Mouse (Mus musculus) forebrain, postnatal 0 days (tissue): ENCODE data around the gene Zfp93. TPM values are rescaled to one million over a fixed set of nuclear protein-coding genes. Genes with fewer than 3 reads are reported as not detected.

ENCODE experiments used
- ATAC-seq: fragments of 200-750 bp; cut with Nextera tagmentation; 2 replicates; pipeline ENCODE4 v1.8.0; 2017; ENCODE audit warnings: mild to moderate bottlenecking, moderate library complexity
- DNase-seq: peaks from one replicate; pipeline ENCODE4 v3.0.0-alpha.2; 2015
- H3K27ac ChIP-seq: fragments of 300-500 bp; sonication (generic); 2 replicates; pipeline ENCODE4 v1.5.1; 2014; ENCODE audit warnings: low read depth, mild to moderate bottlenecking, antibody characterized with exemption, low read length, moderate library complexity, mixed read lengths
- H3K27me3 ChIP-seq: fragments of 300-500 bp; sonication (generic); 2 replicates; pipeline ENCODE4 v1.6.1; 2014; ENCODE audit warnings: mild to moderate bottlenecking, low read length, mixed read lengths; ENCODE audit not compliant: insufficient read depth
- H3K36me3 ChIP-seq: fragments of 300-500 bp; sonication (generic); 2 replicates; pipeline ENCODE4 v1.6.1; 2014; ENCODE audit warnings: mild to moderate bottlenecking, moderate library complexity; ENCODE audit not compliant: insufficient read depth
- H3K4me1 ChIP-seq: fragments of 300-500 bp; sonication (generic); 2 replicates; pipeline ENCODE4 v1.6.1; 2014; ENCODE audit warnings: antibody characterized with exemption; ENCODE audit not compliant: insufficient read depth
- H3K4me2 ChIP-seq: fragments of 300-500 bp; sonication (generic); 2 replicates; pipeline ENCODE4 v1.6.1; 2014; ENCODE audit warnings: low read depth, mild to moderate bottlenecking, moderate library complexity
- H3K4me3 ChIP-seq: fragments of 300-500 bp; sonication (generic); 2 replicates; pipeline ENCODE4 v1.5.1; 2014; ENCODE audit warnings: low read depth, low read length, mixed read lengths
- H3K9ac ChIP-seq: fragments of 300-500 bp; sonication (generic); 2 replicates; pipeline ENCODE4 v1.6.1; 2014; ENCODE audit warnings: mild to moderate bottlenecking
- H3K9me3 ChIP-seq: fragments of 300-500 bp; sonication (generic); 2 replicates; pipeline ENCODE4 v1.6.1; 2016; ENCODE audit warnings: low read length
- CTCF ChIP-seq: sonication (generic); IDR thresholded peaks from 2 replicates; pipeline ENCODE4 v1.5.1; 2016; ENCODE audit warnings: antibody characterized with exemption, control low read depth, low read depth
- WGBS: fragments of 180-500 bp; shearing (Covaris S2); extraction: QIAGEN DNeasy Blood & Tissue Kit; methylation state at CpG from one replicate; pipeline ENCODE4 v1.1.7; 2014; 5-methylcytosine and 5-hydroxymethylcytosine counted together
- polyA plus RNA-seq: library from polyadenylated mRNA; unstranded; fragments of >200 nt; fragmentation: Nextera tagmentation; extraction: Ambion mirVana; gene quantifications from 2 replicates; pipeline ENCODE4 v1.2.1, GENCODE M21; 2015
- total RNA-seq: library from RNA; depleted of rRNA; stranded (reverse); fragments of >200 nt; gene quantifications from 2 replicates; pipeline ENCODE4 v1.2.3, GENCODE M21; 2014

The Zfp93 gene
- total and polyA plus RNA-seq, 2 experiments from 2014 or later: 2.4 to 13.2 TPM

GRCm38 (mm10) chr7:24298635-24298972 is 28.4 kb downstream of the Zfp93 start:
- peak overlapping the region; percentile 54 for H3K4me2 ChIP-seq
- peaks cover 55% of the 10 kb centered on the region for H3K36me3 ChIP-seq
- no peak; the same call in 1 of the 2 replicates for ATAC-seq
- no peaks in the 10 kb centered on the region for H3K27me3 ChIP-seq
- H3K9me3 ChIP-seq: no peaks in the 10 kb centered on the region
- WGBS: under 1% methylated on average over 12 of the region's 12 CpGs
- peak overlapping the region; percentile 75 for H3K4me3 ChIP-seq
- H3K4me1 ChIP-seq: peaks cover 4% of the 10 kb centered on the region; the same call in 1 of the 2 replicates
- DNase-seq: no peak
- H3K27ac ChIP-seq: peak overlapping the region; percentile 95
- H3K9ac ChIP-seq: peak overlapping the region; percentile 77
- no peak for TF ChIP-seq CTCF

GRCm38 (mm10) chr7:24298973-24299708 is 28.9 kb downstream of the Zfp93 start:
- Histone ChIP-seq H3K9ac (peak overlapping the region; percentile 77), H3K27me3 (no peaks in the 10 kb centered on the region), H3K4me1 (peaks cover 4% of the 10 kb centered on the region; the same call in 1 of the 2 replicates), H3K4me2 (peak overlapping the region; percentile 54), H3K4me3 (peak overlapping the region; percentile 75), H3K9me3 (no peaks in the 10 kb centered on the region), H3K27ac (peak overlapping the region; percentile 95), H3K36me3 (peaks cover 49% of the 10 kb centered on the region)
- TF ChIP-seq CTCF: peak; percentile 64
- WGBS: under 1% methylated on average over 40 of the region's 47 CpGs
- ATAC-seq: peak; percentile 95
- peak; percentile 95 for DNase-seq

GRCm38 (mm10) chr7:24299823-24300481 is 29.7 kb downstream of the Zfp93 start:
- Histone ChIP-seq H3K27ac (peak overlapping the region; percentile 95; the same call in 1 of the 2 replicates), H3K36me3 (peaks cover 47% of the 10 kb centered on the region), H3K9ac (peak overlapping the region; percentile 77), H3K4me2 (peak overlapping the region; percentile 54), H3K4me1 (peaks cover 4% of the 10 kb centered on the region; the same call in 1 of the 2 replicates), H3K4me3 (peak overlapping the region; percentile 75), H3K27me3 (no peaks in the 10 kb centered on the region), H3K9me3 (no peaks in the 10 kb centered on the region)
- ATAC-seq (peak; percentile 6), DNase-seq (no peak)
- under 1% methylated on average over 18 of the region's 18 CpGs for whole genome bisulfite sequencing
- TF ChIP-seq CTCF: no peak

GRCm38 (mm10) chr7:24300771-24301282 is 30.6 kb downstream of the Zfp93 start, which contains the start of gene Zfp61:
Zfp61 (minus strand) TSS chr7:24301232.
- H3K27ac ChIP-seq: peak within 1 kb of the TSS; percentile 95
- H3K36me3 ChIP-seq: peaks cover 43% of the 10 kb centered on the region
- H3K4me3 ChIP-seq: 0 out of 2 replicates have a peak within 1 kb of the TSS, but pooled peaks have one; percentile 75
- H3K9ac ChIP-seq: peak within 1 kb of the TSS; percentile 77
- H3K9me3 ChIP-seq: no peaks in the 10 kb centered on the region
- DNase-seq (peak; percentile 56), ATAC-seq (peak; percentile 25; the same call in 1 of the 2 replicates)
- peak within 1 kb of the TSS; percentile 54 for H3K4me2 ChIP-seq
- WGBS: 3% methylated on average over 13 of the region's 13 CpGs
- H3K27me3 ChIP-seq: no peaks in the 10 kb centered on the region
- H3K4me1 ChIP-seq: peaks cover 4% of the 10 kb centered on the region; the same call in 1 of the 2 replicates
- TF ChIP-seq CTCF: no peak

GRCm38 (mm10) chr7:24315726-24316566 is 45.7 kb downstream of the Zfp93 start:
- peak; percentile 76 for ATAC-seq
- H3K4me2 ChIP-seq: peak overlapping the region; percentile 67
- 0 out of 2 replicates have a peak, but pooled peaks cover 4% of the 10 kb centered on the region for H3K4me1 ChIP-seq
- WGBS: 27% methylated on average over 29 of the region's 29 CpGs
- H3K9ac ChIP-seq: peak overlapping the region; percentile 76
- no peak for TF ChIP-seq CTCF
- H3K9me3 ChIP-seq: no peaks in the 10 kb centered on the region
- no peaks in the 10 kb centered on the region for H3K27me3 ChIP-seq
- H3K27ac ChIP-seq: peak overlapping the region; percentile 89
- no peak for DNase-seq
- H3K4me3 ChIP-seq: peak overlapping the region; percentile 53
- H3K36me3 ChIP-seq: peaks cover 20% of the 10 kb centered on the region

GRCm38 (mm10) chr7:24316567-24317092 is 46.4 kb downstream of the Zfp93 start, which contains the start of gene Zfp94:
Zfp94 (minus strand) TSS chr7:24316666.
- ATAC-seq: peak; percentile 98
- peak; percentile 98 for DNase-seq
- under 1% methylated on average over 33 of the region's 33 CpGs for WGBS

More at GRCm38 (mm10) chr7:24316567-24317092, 46.4 kb downstream of the Zfp93 start, which contains the start of gene Zfp94:
- Histone ChIP-seq H3K27me3 (no peaks in the 10 kb centered on the region), H3K4me1 (0 out of 2 replicates have a peak, but pooled peaks cover 4% of the 10 kb centered on the region), H3K4me3 (peak within 1 kb of the TSS; percentile 53), H3K9ac (peak within 1 kb of the TSS; percentile 76), H3K9me3 (no peaks in the 10 kb centered on the region), H3K4me2 (peak within 1 kb of the TSS; percentile 67), H3K36me3 (peaks cover 13% of the 10 kb centered on the region), H3K27ac (peak within 1 kb of the TSS; percentile 89)
- TF ChIP-seq CTCF: no peak
